Mouse (Mus musculus) liver, embryonic 14.5 days (tissue): ENCODE data around the gene Oxnad1. TPM values are rescaled to one million over a fixed set of nuclear protein-coding genes. Genes with fewer than 3 reads are reported as not detected.
A peak's percentile ranks its signal among the peaks of the same experiment; 100 is the strongest.

Experiments
- ATAC-seq: fragments of 200-750 bp; cut with Nextera tagmentation; 2 replicates; pipeline ENCODE4 v1.8.0; 2017; ENCODE audit warnings: moderate number of reproducible peaks, mild to moderate bottlenecking, moderate library complexity; ENCODE audit not compliant: insufficient read depth
- DNase-seq, 3 experiments: peaks; one replicate each; pipeline ENCODE4 v3.0.0-alpha.2; 2012 to 2013; ENCODE audit warnings: low read depth in 3 of 3, low spot score in 3 of 3
- H3K27ac ChIP-seq: fragments of 300-500 bp; sonication (generic); 2 replicates; pipeline ENCODE4 v1.5.1; 2014; ENCODE audit warnings: moderate library complexity, mild to moderate bottlenecking, control low read depth, inconsistent platforms
- H3K27me3 ChIP-seq: fragments of 300-500 bp; sonication (generic); 2 replicates; pipeline ENCODE4 v1.6.1; 2014; ENCODE audit warnings: mild to moderate bottlenecking, low read length, moderate library complexity; ENCODE audit not compliant: control insufficient read depth, insufficient read depth
- H3K36me3 ChIP-seq: fragments of 300-500 bp; sonication (generic); replicated peaks from 2 replicates; pipeline ENCODE4 v1.6.1; 2014; ENCODE audit warnings: low read depth; ENCODE audit not compliant: control insufficient read depth, insufficient read depth
- H3K4me1 ChIP-seq, 2 experiments: fragments of 200-500 bp in 1 of 2; fragments of 300-500 bp in 1 of 2; sonication (generic) in 1 of 2; replicated peaks; 2 replicates each; pipeline ENCODE4 v1.6.1; 2012 to 2014; ENCODE audit warnings: antibody characterized with exemption in 1 of 2, inconsistent platforms in 1 of 2, low read length in 1 of 2; ENCODE audit not compliant: control insufficient read depth in 2 of 2, insufficient read depth in 2 of 2
- H3K4me2 ChIP-seq: fragments of 300-500 bp; sonication (generic); 2 replicates; pipeline ENCODE4 v1.6.1; 2014; ENCODE audit warnings: low read depth, mild to moderate bottlenecking, control low read depth, moderate library complexity
- H3K4me3 ChIP-seq, 2 experiments: fragments of 200-500 bp in 1 of 2; fragments of 300-500 bp in 1 of 2; sonication (generic) in 1 of 2; 2 replicates each; pipeline ENCODE4 v1.5.1; 2012 to 2014; ENCODE audit warnings: low read depth in 2 of 2, low read length in 2 of 2, mild to moderate bottlenecking in 2 of 2, control low read depth in 1 of 2, inconsistent platforms in 1 of 2, moderate library complexity in 1 of 2; ENCODE audit not compliant: insufficient read depth in 1 of 2
- H3K9ac ChIP-seq: fragments of 300-500 bp; sonication (generic); replicated peaks from 2 replicates; pipeline ENCODE4 v1.6.1; 2014; ENCODE audit warnings: mild to moderate bottlenecking, control low read depth, moderate library complexity
- H3K9me3 ChIP-seq: fragments of 300-500 bp; sonication (generic); 2 replicates; pipeline ENCODE4 v1.6.1; 2016; ENCODE audit warnings: low read length, mixed read lengths; ENCODE audit not compliant: control insufficient read depth
- CTCF ChIP-seq: IDR thresholded peaks from 2 replicates; pipeline ENCODE4 v1.5.1; 2016; ENCODE audit warnings: antibody characterized with exemption, low read depth, control low read depth
- EP300 ChIP-seq: IDR thresholded peaks from 2 replicates; pipeline ENCODE4 v1.6.1; 2016; ENCODE audit warnings: antibody characterized with exemption, low read depth
- WGBS: fragments of 180-500 bp; shearing (Covaris S2); extraction: QIAGEN DNeasy Blood & Tissue Kit; methylation state at CpG from one replicate; pipeline ENCODE4 v1.1.7; 2014; ENCODE audit not compliant: insufficient replicate concordance; 5-methylcytosine and 5-hydroxymethylcytosine counted together
- polyA plus RNA-seq, 2 experiments: library from polyadenylated mRNA; depleted of rRNA in 1 of 2; stranded (reverse) in 1 of 2; unstranded in 1 of 2; fragments of >200 nt; fragmentation: Nextera tagmentation in 1 of 2; extraction: Ambion mirVana in 1 of 2; gene quantifications; 2 replicates each; pipeline versions ENCODE4 v1.2.1 to v1.2.3; 2012 to 2014

Oxnad1 gene
- 13.2 and 14.2 TPM in 2 replicates for polyA plus RNA-seq (2012; rRNA removed)
- 11.2 and 12.9 TPM in 2 replicates for polyA plus RNA-seq (2014; fragmentation: Nextera tagmentation; extraction: Ambion mirVana)

GRCm38 (mm10) chr14:32084761-32085485 lies at the start of gene Oxnad1:
Gene Oxnad1 (plus strand): TSS chr14:32085374.
- TF ChIP-seq EP300, result no peak
- TF ChIP-seq CTCF, result no peak
- peaks cover 8 to 10% of the 10 kb centered on the region in 2 experiments; a peak in 3 of 4 replicates for H3K4me1 ChIP-seq
- H3K27me3 ChIP-seq, result no peaks in the 10 kb centered on the region
- ATAC-seq, result peak; percentile 88
- peaks cover 12% of the 10 kb centered on the region for H3K36me3 ChIP-seq
- H3K9me3 ChIP-seq, result no peaks in the 10 kb centered on the region
- H3K4me2 ChIP-seq, result peak within 1 kb of the TSS; percentile 86
- H3K9ac ChIP-seq, result peak within 1 kb of the TSS; percentile 93
- peak within 1 kb of the TSS; percentile 78 to 90 for H3K4me3 ChIP-seq
- WGBS, result 1% methylated on average over 22 of the region's 22 CpGs
- peak within 1 kb of the TSS; percentile 95 for H3K27ac ChIP-seq
- DNase-seq, result peak; percentile 77 to 83 (median 79)

- no peak for ATAC-seq
Measured at GRCm38 (mm10) chr14:32036482-32036881, 48.7 kb upstream of the Oxnad1 start.

GRCm38 (mm10) chr14:32037661-32038252 lies 47.4 kb upstream of the Oxnad1 start:
- TF ChIP-seq EP300 (peak; percentile 87), CTCF (no peak)
- DNase-seq, result peak in 1 of 3 experiments; percentile 58
- no peak overlapping the region; the same call in 1 of the 2 replicates for H3K27ac ChIP-seq

More at GRCm38 (mm10) chr14:32036482-32036881, 48.7 kb upstream of the Oxnad1 start:
- Histone ChIP-seq H3K36me3 (no peaks in the 10 kb centered on the region), H3K4me1 (peaks cover 19 to 29% of the 10 kb centered on the region in 2 experiments), H3K9ac (no peak overlapping the region), H3K4me3 (no peak overlapping the region), H3K9me3 (no peaks in the 10 kb centered on the region), H3K27me3 (no peaks in the 10 kb centered on the region), H3K4me2 (no peak overlapping the region), H3K27ac (no peak overlapping the region)
- 76% methylated on average over 5 of the region's 5 CpGs for WGBS
- no peak for TF ChIP-seq EP300
- TF ChIP-seq CTCF, result no peak
- no peak for DNase-seq

GRCm38 (mm10) chr14:32042108-32042507 lies 43.1 kb upstream of the Oxnad1 start:
- no peak for DNase-seq
- Histone ChIP-seq H3K4me3 (no peak overlapping the region), H3K27ac (no peak overlapping the region), H3K4me2 (no peak overlapping the region), H3K9ac (no peak overlapping the region), H3K27me3 (no peaks in the 10 kb centered on the region), H3K36me3 (no peaks in the 10 kb centered on the region), H3K4me1 (peaks cover 13 to 24% of the 10 kb centered on the region in 2 experiments), H3K9me3 (no peaks in the 10 kb centered on the region)
- WGBS, result 40% methylated on average over 5 of the region's 5 CpGs
- ATAC-seq, result no peak
- TF ChIP-seq EP300 (no peak), CTCF (no peak)

More at GRCm38 (mm10) chr14:32037661-32038252, 47.4 kb upstream of the Oxnad1 start:
- Histone ChIP-seq H3K4me1 (peaks cover 19 to 29% of the 10 kb centered on the region in 2 experiments), H3K27me3 (no peaks in the 10 kb centered on the region), H3K36me3 (no peaks in the 10 kb centered on the region), H3K4me2 (peak overlapping the region; percentile 51), H3K9ac (peak overlapping the region; percentile 6; the same call in 1 of the 2 replicates), H3K4me3 (no peak overlapping the region), H3K9me3 (no peaks in the 10 kb centered on the region)
- 53% methylated on average over 8 of the region's 8 CpGs for WGBS
- peak; percentile 91 for ATAC-seq

GRCm38 (mm10) chr14:32046357-32046756 lies 38.8 kb upstream of the Oxnad1 start:
- no peak overlapping the region for H3K4me3 ChIP-seq
- H3K27ac ChIP-seq, result no peak overlapping the region
- H3K9me3 ChIP-seq, result no peaks in the 10 kb centered on the region
- 78% methylated on average over 8 of the region's 8 CpGs for WGBS
- H3K4me2 ChIP-seq, result no peak overlapping the region
- no peaks in the 10 kb centered on the region for H3K36me3 ChIP-seq
- no peak for ATAC-seq
- TF ChIP-seq CTCF (no peak), EP300 (no peak)
- no peaks in the 10 kb centered on the region for H3K27me3 ChIP-seq
- no peak overlapping the region for H3K9ac ChIP-seq
- no peak for DNase-seq
- no peaks in the 10 kb centered on the region for H3K4me1 ChIP-seq
